Mouse (Mus musculus) cerebellum, postnatal 14 days (tissue): Measurements from ENCODE around the gene Rpl3l.
"Not testable (repeated sequence)": the region's sequence is repeated elsewhere in the genome, so short reads cannot be mapped to it uniquely, and the experiment has no call there.

Experiments used
- DNase-seq, 2 experiments: peaks; one replicate each; pipeline ENCODE4 v3.0.0; 2021; ENCODE audit warnings: mixed read lengths in 2 of 2

Rpl3l gene

GRCm38 (mm10) chr17:24727618-24728017 is at the start of gene Rpl3l:
Gene Rpl3l, plus strand, starts transcription at chr17:24727820.
- no peak for DNase-seq

GRCm38 (mm10) chr17:24686514-24686913 is 41.1 kb upstream of the Rpl3l start:
- DNase-seq, result peak in 1 of 2 experiments; percentile 48

- DNase-seq, result peak; percentile 51 to 56
Measured at GRCm38 (mm10) chr17:24687146-24687595, 40.4 kb upstream of the Rpl3l start.

GRCm38 (mm10) chr17:24687599-24687998 is 40.0 kb upstream of the Rpl3l start:
- no peak for DNase-seq

GRCm38 (mm10) chr17:24689251-24690081 is 38.2 kb upstream of the Rpl3l start, which contains the start of gene Syngr3:
Gene Syngr3, minus strand, starts transcription at chr17:24689955.
- DNase-seq, result peak; percentile 76 to 77

GRCm38 (mm10) chr17:24692385-24692784 is 35.2 kb upstream of the Rpl3l start:
- no peak for DNase-seq

GRCm38 (mm10) chr17:24695326-24696010 is 32.2 kb upstream of the Rpl3l start:
- DNase-seq, result no peak

GRCm38 (mm10) chr17:24696011-24696697 is 31.5 kb upstream of the Rpl3l start, which contains the start of the genes Gfer and Noxo1:
Gene Gfer, minus strand, starts transcription at chr17:24696156.
Gene Noxo1, plus strand, starts transcription at chr17:24696234.
- peak; percentile 88 to 92 for DNase-seq

GRCm38 (mm10) chr17:24697985-24698384 is 29.6 kb upstream of the Rpl3l start:
- no peak for DNase-seq

- DNase-seq, result no peak
Measured at GRCm38 (mm10) chr17:24698715-24699114, 28.9 kb upstream of the Rpl3l start.

GRCm38 (mm10) chr17:24699473-24699872 is 28.1 kb upstream of the Rpl3l start:
- DNase-seq, result no peak

- no peak for DNase-seq
Measured at GRCm38 (mm10) chr17:24701251-24701650, 26.4 kb upstream of the Rpl3l start.

- DNase-seq, result no peak
Measured at GRCm38 (mm10) chr17:24705821-24706220, 21.8 kb upstream of the Rpl3l start.

GRCm38 (mm10) chr17:24706982-24707800 is 20.4 kb upstream of the Rpl3l start, which contains the start of gene Tbl3:
Gene Tbl3, minus strand, starts transcription at chr17:24707660.
- DNase-seq, result peak; percentile 97

- DNase-seq, result no peak
Measured at GRCm38 (mm10) chr17:24707801-24708425, 19.7 kb upstream of the Rpl3l start.

- no peak for DNase-seq
Measured at GRCm38 (mm10) chr17:24708646-24709045, 19.0 kb upstream of the Rpl3l start.

- no peak for DNase-seq
Measured at GRCm38 (mm10) chr17:24715556-24715955, 12.1 kb upstream of the Rpl3l start.

GRCm38 (mm10) chr17:24716166-24716682 is 11.4 kb upstream of the Rpl3l start:
- DNase-seq, result no peak

- no peak for DNase-seq
Measured at GRCm38 (mm10) chr17:24717943-24718342, 9.7 kb upstream of the Rpl3l start, which contains the start of the genes Rnf151 and Rps2. Gene Rnf151, minus strand, starts transcription at chr17:24718063. Gene Rps2, plus strand, starts transcription at chr17:24718116.

- not testable (repeated sequence) for DNase-seq
Measured at GRCm38 (mm10) chr17:24718938-24719337, 8.7 kb upstream of the Rpl3l start.
